Mouse (Mus musculus) liver, embryonic 14.5 days (tissue): ENCODE measurements around the gene Peak1.

Source experiments
- CTCF ChIP-seq: IDR thresholded peaks from 2 replicates; pipeline ENCODE4 v1.5.1; 2016; ENCODE audit warnings: antibody characterized with exemption, low read depth, control low read depth
- EP300 ChIP-seq: IDR thresholded peaks from 2 replicates; pipeline ENCODE4 v1.6.1; 2016; ENCODE audit warnings: antibody characterized with exemption, low read depth

DNA sequence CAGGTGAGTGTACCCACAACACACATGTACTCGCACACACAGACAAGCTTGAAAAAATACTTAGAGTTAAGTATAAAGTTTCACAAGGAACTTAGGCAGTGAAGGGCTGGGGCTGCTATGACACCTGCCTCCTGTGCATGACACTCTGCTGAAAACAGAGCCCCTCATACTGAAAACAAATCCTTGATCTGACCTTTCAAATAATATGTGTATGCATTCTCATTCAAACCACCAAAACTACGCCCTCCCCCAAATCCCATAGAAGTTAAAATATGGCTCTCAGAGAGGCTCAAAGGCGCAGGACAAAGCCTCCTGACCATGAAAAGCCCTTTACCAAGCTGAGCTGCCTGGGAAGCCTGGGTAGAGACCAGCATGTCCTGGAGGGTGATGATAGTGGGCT is 242.6 kb downstream of the Peak1 start:
- no peak for TF ChIP-seq EP300
- TF ChIP-seq CTCF = no peak
